Mouse (Mus musculus): Measurements from ENCODE around the gene Mall.

DNA sequence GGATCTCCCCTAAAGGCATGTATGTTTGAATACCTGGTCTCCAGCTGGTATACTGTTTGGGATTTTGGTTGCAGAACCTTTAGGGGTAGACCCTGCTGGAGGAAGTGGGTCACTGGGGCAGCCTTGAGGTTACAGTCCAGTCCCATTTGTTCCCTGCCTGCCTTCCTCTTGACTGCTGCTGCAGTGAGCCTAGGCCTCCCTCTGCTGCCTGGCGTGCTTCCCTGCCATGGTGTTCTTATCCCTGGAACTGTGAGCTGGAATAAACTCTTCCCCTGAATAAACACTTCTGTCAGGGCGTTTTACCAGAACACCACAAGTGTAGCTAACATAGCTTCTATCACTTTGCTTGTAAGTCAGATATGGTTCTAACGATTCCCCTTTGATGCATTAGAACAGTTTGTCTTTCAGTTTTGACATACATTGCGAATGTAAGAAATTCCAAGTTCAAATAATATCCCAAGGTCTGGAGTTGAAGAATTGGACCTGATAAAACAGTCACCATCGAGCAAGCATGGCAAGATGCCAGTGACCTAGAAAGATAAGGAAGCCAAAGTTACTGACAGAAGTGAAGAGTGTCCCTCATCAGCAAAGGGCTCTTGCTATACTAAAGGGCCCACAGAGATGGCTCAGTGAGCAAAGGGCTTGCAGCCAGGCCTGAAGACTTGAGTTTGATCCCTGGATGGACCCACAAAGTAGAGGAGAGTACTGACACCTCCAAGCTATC, 29.6 kb upstream of the Mall start:
- TF ChIP-seq CTCF (conservative IDR thresholded peaks at IDR 0.05; ENCODE audit: low read length) (no peak), POU5F1 (IDR thresholded peaks at IDR 0.05; ENCODE audit: borderline replicate concordance, low read length) (no peak), NANOG (IDR thresholded peaks at IDR 0.05; ENCODE audit: borderline replicate concordance, low read length) (no peak)
